Comparison of ENCODE assay signal across 18 mouse cellular contexts in the genomic region with DNA sequence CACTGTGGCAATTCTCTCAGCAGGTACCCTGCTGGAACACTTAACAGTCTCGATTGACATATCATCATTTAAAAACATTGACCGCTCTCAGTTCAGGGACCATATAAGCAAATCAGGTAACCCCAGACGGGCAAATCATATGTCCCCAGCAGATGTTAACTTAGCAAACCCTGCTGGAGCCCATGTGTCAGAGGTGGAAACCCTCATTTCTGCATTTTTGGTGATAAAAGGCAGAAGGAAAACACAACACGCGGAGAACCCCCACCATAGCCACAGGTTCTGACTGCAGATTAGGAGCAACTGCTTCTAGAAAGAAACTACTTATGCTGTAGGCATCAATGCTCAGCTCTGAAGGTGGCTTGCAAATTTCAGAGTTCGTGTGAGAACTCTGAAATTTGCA. TPM values are rescaled to one million over a fixed set of nuclear protein-coding genes. Genes with fewer than 3 reads are reported as not detected.
DNase-seq lines count a peak whose midpoint lies in the region; ATAC-seq and TF ChIP-seq lines count a peak whose summit lies in the region.
"Had no signal": no experiment of that assay in that cellular context is flagged by ENCODE, and none has a peak within 500 bp of the region (broad histone marks: within the 10 kb centered on the region; RNA-seq: fewer than 3 reads in every experiment).

No protein-coding gene starts in this region.

- TF ChIP-seq EP300 in MEL (IDR thresholded peaks at IDR 0.05; ENCODE audit: low read depth in 1 of 2, low read length in 2 of 2), result peak; percentile 67 to 83; a peak in 3 of 4 replicates

- peaks cover 18 to 37% of the 10 kb centered on the region in 2 experiments for H3K4me1 ChIP-seq in MEL (ENCODE audit: control insufficient read depth in 1 of 2, insufficient read depth in 2 of 2, low read length in 2 of 2)
- H3K4me1 ChIP-seq in liver, embryonic 11.5 days (replicated peaks; ENCODE audit: control insufficient read depth, insufficient read depth, low read length), result peaks cover 2% of the 10 kb centered on the region; the same call in 1 of the 2 replicates
- peaks cover 17% of the 10 kb centered on the region for H3K4me1 ChIP-seq in liver, embryonic 15.5 days (replicated peaks)
- no peaks in the 10 kb centered on the region for H3K4me1 ChIP-seq in cerebellum, adult 2 months (ENCODE audit: control insufficient read depth, insufficient read depth, low read length)
- H3K4me1 ChIP-seq: embryonic facial prominence, embryonic 10.5 days; forebrain, embryonic 13.5 days had no signal

- H3K4me3 ChIP-seq in MEL (ENCODE audit: control insufficient read depth in 1 of 2, insufficient read depth in 1 of 2, low read depth in 2 of 2, low read length in 2 of 2), result peak overlapping the region; percentile 0 to 8; a peak in 2 of 4 replicates
- no peak overlapping the region for H3K4me3 ChIP-seq in liver, embryonic 11.5 days (ENCODE audit: low read depth, low read length)
- no peak overlapping the region for H3K4me3 ChIP-seq in liver, embryonic 15.5 days (replicated peaks)
- H3K4me3 ChIP-seq in cerebellum, adult 2 months (replicated peaks; ENCODE audit: insufficient read depth, low read depth, low read length), result no peak overlapping the region
- H3K4me3 ChIP-seq: embryonic facial prominence, embryonic 10.5 days; forebrain, embryonic 13.5 days; heart, embryonic 13.5 days had no signal

- peak; percentile 80 for DNase-seq in MEL (ENCODE audit: low read depth, low spot score)
- no peak for DNase-seq in liver, embryonic 11.5 days (ENCODE audit: low spot score)
- no peak for DNase-seq in adrenal gland, postnatal 25 days
- no peak for DNase-seq in right cerebral cortex, postnatal 4 days
- DNase-seq in cerebellum, adult 2 months, result no peak
- DNase-seq: adrenal gland, postnatal 10 days; cerebellum, adult 11-12 months; cerebellum, adult 9-11 months; cerebellum, postnatal 36 days; forebrain, postnatal 0 days; gastrocnemius, postnatal 14 days; heart, postnatal 36 days had no signal

- TF ChIP-seq RAD21 in MEL (IDR thresholded peaks at IDR 0.05; ENCODE audit: low read depth, low read length), result no peak

- H3K9ac ChIP-seq in MEL (ENCODE audit: control insufficient read depth, low read depth, low read length, poor library complexity, severe bottlenecking), result no peak overlapping the region
- H3K9ac ChIP-seq in liver, embryonic 11.5 days (ENCODE audit: low read depth, low read length), result no peak overlapping the region
- no peak overlapping the region for H3K9ac ChIP-seq in liver, embryonic 15.5 days
- H3K9ac ChIP-seq: forebrain, embryonic 13.5 days; forebrain, postnatal 0 days; heart, embryonic 13.5 days had no signal

- no peaks in the 10 kb centered on the region; a peak in 3 of 4 replicates for H3K27me3 ChIP-seq in MEL (ENCODE audit: control insufficient read depth in 1 of 2, insufficient read depth in 2 of 2, low read length in 2 of 2)
- H3K27me3 ChIP-seq in liver, embryonic 11.5 days (replicated peaks; ENCODE audit: control insufficient read depth, insufficient read depth, low read length), result no peaks in the 10 kb centered on the region
- H3K27me3 ChIP-seq in liver, embryonic 15.5 days, result no peaks in the 10 kb centered on the region
- no peaks in the 10 kb centered on the region for H3K27me3 ChIP-seq in cerebellum, adult 2 months (ENCODE audit: control insufficient read depth, insufficient read depth, low read length)
- H3K27me3 ChIP-seq: forebrain, embryonic 13.5 days; heart, embryonic 13.5 days had no signal

- no peak for TF ChIP-seq POLR2A in MEL (IDR thresholded peaks at IDR 0.05; ENCODE audit: control insufficient read depth in 1 of 2, insufficient read depth in 1 of 2, low read depth in 1 of 2, low read length in 2 of 2, poor library complexity in 1 of 2)
- no peak for TF ChIP-seq POLR2A in cerebellum, adult 2 months (IDR thresholded peaks at IDR 0.05; ENCODE audit: borderline replicate concordance, insufficient read depth, low read length)

- no peaks in the 10 kb centered on the region for H3K9me3 ChIP-seq in MEL (replicated peaks; ENCODE audit: insufficient read depth, low read length)
- H3K9me3 ChIP-seq in liver, embryonic 11.5 days (ENCODE audit: control insufficient read depth, low read length), result no peaks in the 10 kb centered on the region
- no peaks in the 10 kb centered on the region for H3K9me3 ChIP-seq in liver, embryonic 15.5 days (replicated peaks)
- H3K9me3 ChIP-seq: embryonic facial prominence, embryonic 10.5 days; forebrain, embryonic 13.5 days; heart, embryonic 13.5 days had no signal

- H3K36me3 ChIP-seq in MEL (ENCODE audit: control insufficient read depth in 1 of 2, insufficient read depth in 2 of 2, low read length in 2 of 2), result peaks cover 0 to 32% of the 10 kb centered on the region in 2 experiments; a peak in 2 of 4 replicates
- H3K36me3 ChIP-seq in liver, embryonic 11.5 days (ENCODE audit: control insufficient read depth, insufficient read depth, low read length), result no peaks in the 10 kb centered on the region
- H3K36me3 ChIP-seq in liver, embryonic 15.5 days (replicated peaks), result no peaks in the 10 kb centered on the region
- H3K36me3 ChIP-seq: embryonic facial prominence, embryonic 10.5 days; heart, embryonic 13.5 days had no signal

- ATAC-seq in liver, embryonic 11.5 days (replicated peaks; ENCODE audit: low FRiP score), result peak; percentile 83
- peak; percentile 44 for ATAC-seq in liver, embryonic 15.5 days (ENCODE audit: insufficient read depth)
- ATAC-seq in megakaryocyte-erythroid progenitor cell, adult 5-6 weeks (replicated peaks; ENCODE audit: low FRiP score, low TSS enrichment, poor library complexity, severe bottlenecking), result peak; percentile 47; the same call in 1 of the 2 replicates
- ATAC-seq: forebrain, embryonic 13.5 days; forebrain, postnatal 0 days; hindbrain, embryonic 16.5 days had no signal

- no peak overlapping the region; the same call in 1 of the 2 replicates for H3K4me2 ChIP-seq in liver, embryonic 11.5 days
- no peak overlapping the region for H3K4me2 ChIP-seq in liver, embryonic 15.5 days
- H3K4me2 ChIP-seq: forebrain, embryonic 13.5 days; heart, embryonic 13.5 days had no signal

- no peak for TF ChIP-seq CTCF in MEL (IDR thresholded peaks at IDR 0.05 in 2 of 3, conservative IDR thresholded peaks at IDR 0.05 in 1 of 3; ENCODE audit: control insufficient read depth in 1 of 3, insufficient read depth in 1 of 3, low read depth in 2 of 3, low read length in 3 of 3, poor library complexity in 1 of 3, severe bottlenecking in 1 of 3)
- no peak for TF ChIP-seq CTCF in cerebellum, adult 2 months (IDR thresholded peaks at IDR 0.05; ENCODE audit: borderline replicate concordance, insufficient read depth, low read depth, low read length)

- H3K27ac ChIP-seq in MEL (ENCODE audit: control insufficient read depth, low read depth, low read length), result peak overlapping the region; percentile 73
- no peak overlapping the region for H3K27ac ChIP-seq in liver, embryonic 11.5 days (ENCODE audit: low read depth, low read length)
- no peak overlapping the region for H3K27ac ChIP-seq in liver, embryonic 15.5 days (replicated peaks)
- no peak overlapping the region for H3K27ac ChIP-seq in cerebellum, adult 2 months (ENCODE audit: insufficient read depth, low read length)
- H3K27ac ChIP-seq: embryonic facial prominence, embryonic 10.5 days; forebrain, embryonic 13.5 days; heart, embryonic 13.5 days had no signal

- WGBS in liver, embryonic 11.5 days, result 48% methylated on average over 6 of the region's 6 CpGs
- WGBS in liver, embryonic 15.5 days (ENCODE audit: insufficient replicate concordance), result 18% methylated on average over 6 of the region's 6 CpGs
- 77% methylated on average over 6 of the region's 6 CpGs for WGBS in cerebellum, adult 2 months

- no peaks in the 10 kb centered on the region for H3K79me2 ChIP-seq in MEL (ENCODE audit: control insufficient read depth, insufficient read depth, low read length, poor library complexity)

TF ChIP-seq in MEL, 35 proteins besides CTCF, POLR2A, EP300 and RAD21 (continues in another document):
- peak; percentile 76 for TF ChIP-seq TAL1 (IDR thresholded peaks at IDR 0.05; ENCODE audit: low read length)
- TF ChIP-seq NELFE (IDR thresholded peaks at IDR 0.05; ENCODE audit: low read depth, low read length), result no peak
- peak; percentile 69 for TF ChIP-seq RCOR1 (IDR thresholded peaks at IDR 0.05; ENCODE audit: low read depth, low read length)
- TF ChIP-seq MYB (IDR thresholded peaks at IDR 0.05; ENCODE audit: low read depth, low read length), result 0 out of 2 replicates have a peak, but pooled peaks have one; percentile 5
- TF ChIP-seq GATA1 (IDR thresholded peaks at IDR 0.05; ENCODE audit: low read depth, low read length), result peak; percentile 65
- peak; percentile 72; the same call in 1 of the 2 replicates for TF ChIP-seq MAZ (IDR thresholded peaks at IDR 0.05; ENCODE audit: low read depth, low read length)
- no peak for TF ChIP-seq CHD1 (IDR thresholded peaks at IDR 0.05; ENCODE audit: low read depth, low read length)
- TF ChIP-seq POLR2AphosphoS2 (IDR thresholded peaks at IDR 0.05; ENCODE audit: low read length), result no peak
- 0 out of 2 replicates have a peak, but pooled peaks have one; percentile 32 for TF ChIP-seq MYC (IDR thresholded peaks at IDR 0.05; ENCODE audit: low read depth, low read length)
- no peak for TF ChIP-seq MEF2A (IDR thresholded peaks at IDR 0.05; ENCODE audit: extremely low read depth, insufficient replicate concordance, low read depth, low read length, poor library complexity, severe bottlenecking)

RNA-seq across cellular contexts. Expression of a gene that starts 38.2 kb away (rescaled TPM):
- total RNA-seq in MEL (2012; rRNA removed), result 0.19 and 0.65 TPM in 2 replicates
- under 1 TPM in 1 of 2 experiments, not detected in 1; 0.47 TPM for polyA plus RNA-seq in MEL (2012; ENCODE audit: insufficient read depth in 1 of 2, insufficient read length in 2 of 2, low read depth in 1 of 2, low replicate concordance in 2 of 2, missing spikeins in 1 of 2)
- polyA plus RNA-seq in liver, embryonic 11.5 days (2014; fragmentation: Nextera tagmentation; extraction: Ambion mirVana), result 0.14 and 0.22 TPM in 2 replicates
- polyA plus RNA-seq in liver, embryonic 15.5 days (2015; fragmentation: Nextera tagmentation; extraction: Ambion mirVana), result 0.21 and 0.23 TPM in 2 replicates
- total RNA-seq in megakaryocyte-erythroid progenitor cell, adult 5-6 weeks (2014; fragmentation: Nextera tagmentation), result not detected in 2 replicates
- total RNA-seq in megakaryocyte-erythroid progenitor cell, adult 5-6 weeks (2017), result not detected in 2 replicates
- 1.7 and 2.9 TPM in 2 replicates for total RNA-seq in adrenal gland, postnatal 25 days (2021)
- polyA plus RNA-seq in cerebellum, adult 2 months (2012; rRNA removed), result 0.54 and 0.82 TPM in 2 replicates

RNA-seq across cellular contexts. Expression of a gene that starts 38.3 kb away (rescaled TPM):
- not detected in 2 replicates for total RNA-seq in MEL (2012; rRNA removed)
- polyA plus RNA-seq in MEL (2012; ENCODE audit: insufficient read depth in 1 of 2, insufficient read length in 2 of 2, low read depth in 1 of 2, low replicate concordance in 2 of 2, missing spikeins in 1 of 2), result under 1 TPM in 1 of 2 experiments, not detected in 1; 0.03 TPM
- polyA plus RNA-seq in liver, embryonic 11.5 days (2014; fragmentation: Nextera tagmentation; extraction: Ambion mirVana), result 0.05 and 0.15 TPM in 2 replicates
- 0.13 and 0.14 TPM in 2 replicates for polyA plus RNA-seq in liver, embryonic 15.5 days (2015; fragmentation: Nextera tagmentation; extraction: Ambion mirVana)
- total RNA-seq in megakaryocyte-erythroid progenitor cell, adult 5-6 weeks (2014; fragmentation: Nextera tagmentation), result not detected in 2 replicates
- not detected in 2 replicates for total RNA-seq in megakaryocyte-erythroid progenitor cell, adult 5-6 weeks (2017)
- 3.6 and 4.6 TPM in 2 replicates for total RNA-seq in adrenal gland, postnatal 25 days (2021)
- 0.39 and 0.44 TPM in 2 replicates for polyA plus RNA-seq in cerebellum, adult 2 months (2012; rRNA removed)

Comparison
In these comparisons a context has a peak if more than half of its experiments do, and no peak if none do; other contexts are left out.
1. H3K4me3 ChIP-seq: peak in MEL (2 of 2); none in liver, embryonic 11.5 days (single experiment), liver, embryonic 15.5 days (single experiment) and cerebellum, adult 2 months (single experiment).
2. Peak in every context shown above with its lines, with median percentiles within 50 percentile points of each other: ATAC-seq.